Mouse (Mus musculus): ENCODE results near the gene Prpf4. TPM values are rescaled to one million over a fixed set of nuclear protein-coding genes. Genes with fewer than 3 reads are reported as not detected.
A peak's percentile ranks its signal among the peaks of the same experiment; 100 is the strongest.

Prpf4 gene
- polyA plus RNA-seq, 1 experiment from 2014 or later = 12.6 TPM

DNA sequence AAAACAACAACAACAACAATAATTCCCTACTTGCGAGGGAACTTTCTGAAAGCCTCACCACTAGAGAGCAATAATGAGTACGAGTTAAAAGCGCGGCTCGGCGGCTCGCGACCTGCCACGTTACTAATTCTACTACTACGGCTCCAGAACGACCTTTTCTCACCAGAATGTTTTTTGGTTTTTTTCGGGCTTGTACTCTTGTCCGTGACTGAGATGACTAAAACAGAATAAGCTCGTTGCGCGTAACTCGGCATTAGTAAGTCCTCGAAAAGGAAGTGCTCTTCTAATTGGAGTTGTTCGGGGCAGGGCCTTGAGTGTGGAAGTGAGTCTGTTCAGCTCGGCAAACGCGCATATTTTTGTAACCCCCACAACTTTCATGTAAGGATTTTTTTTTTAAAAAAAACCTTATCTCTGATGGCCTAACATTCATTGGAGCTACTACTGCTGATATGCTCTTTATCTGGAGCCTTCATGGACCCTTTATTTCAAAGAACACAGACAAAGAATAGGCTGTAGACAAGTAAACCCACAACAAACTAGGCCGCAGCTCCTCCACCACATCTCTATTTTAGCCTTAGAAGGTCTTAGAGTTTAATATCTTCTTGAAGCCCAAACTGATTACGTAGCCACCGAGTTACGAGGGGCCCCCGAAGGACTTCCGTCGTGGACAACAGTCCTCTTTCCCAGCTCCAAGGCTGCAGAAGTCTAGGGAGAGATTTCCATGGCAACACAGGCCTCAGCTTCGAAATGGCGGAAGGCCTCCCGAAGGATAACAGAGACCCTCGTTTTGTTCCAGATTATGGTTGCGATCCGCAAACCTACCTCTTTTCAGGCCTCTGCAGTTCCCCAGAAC is 641 bp upstream of the Prpf4 start:
- Histone ChIP-seq H3K27me3 (ENCODE audit: control insufficient read depth, insufficient read depth, low read length) (no peaks in the 10 kb centered on the region), H3K9ac (ENCODE audit: low read length) (peak overlapping the region; percentile 84), H3K4me2 (ENCODE audit: low read length) (peak overlapping the region; percentile 68), H3K27ac (replicated peaks in 1 of 2; ENCODE audit: control insufficient read depth in 1 of 2, insufficient read depth in 1 of 2, low read depth in 2 of 2, low read length in 2 of 2) (peak overlapping the region; percentile 73 to 92), H3K4me1 (ENCODE audit: control insufficient read depth in 2 of 2, insufficient read depth in 2 of 2, low read length in 2 of 2) (peaks cover 5 to 23% of the 10 kb centered on the region in 2 experiments), H3K9me3 (ENCODE audit: control insufficient read depth, low read length) (no peaks in the 10 kb centered on the region), H3K36me3 (ENCODE audit: control insufficient read depth, insufficient read depth, low read length) (peaks cover 42% of the 10 kb centered on the region), H3K4me3 (ENCODE audit: control insufficient read depth in 1 of 2, insufficient read depth in 1 of 2, low read depth in 1 of 2, low read length in 2 of 2) (peak overlapping the region; percentile 81 to 89)
- ATAC-seq (ENCODE audit: insufficient number of reproducible peaks, insufficient read depth, low FRiP score, low read depth) = peak; percentile 29
- under 1% methylated on average over 35 of the region's 35 CpGs for WGBS

DNA sequence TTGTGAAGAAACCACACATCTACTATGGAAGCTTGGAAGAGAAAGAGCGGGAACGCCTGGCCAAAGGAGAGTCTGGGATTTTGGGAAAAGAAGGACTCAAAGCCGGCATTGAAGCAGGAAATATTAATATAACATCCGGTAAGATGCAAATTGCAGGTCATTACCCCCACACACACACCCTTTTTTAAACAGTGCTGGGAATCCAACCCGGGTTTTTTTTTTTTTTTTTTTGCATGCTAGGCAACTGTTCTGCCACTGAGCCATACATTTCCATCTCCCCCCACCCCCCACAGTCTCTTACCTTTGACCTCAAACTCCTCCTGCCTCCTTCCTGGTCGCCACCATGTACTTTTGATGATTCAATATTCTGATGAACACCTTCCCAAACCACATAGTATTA is 1.0 kb downstream of the Prpf4 start:
- Histone ChIP-seq H3K9ac (ENCODE audit: low read length) (peak overlapping the region; percentile 91), H3K27me3 (ENCODE audit: control insufficient read depth, insufficient read depth, low read length) (no peaks in the 10 kb centered on the region), H3K4me1 (ENCODE audit: control insufficient read depth in 2 of 2, insufficient read depth in 2 of 2, low read length in 2 of 2) (peaks cover 5 to 23% of the 10 kb centered on the region in 2 experiments), H3K9me3 (ENCODE audit: control insufficient read depth, low read length) (no peaks in the 10 kb centered on the region), H3K36me3 (ENCODE audit: control insufficient read depth, insufficient read depth, low read length) (peaks cover 45% of the 10 kb centered on the region), H3K4me3 (ENCODE audit: control insufficient read depth in 1 of 2, insufficient read depth in 1 of 2, low read depth in 1 of 2, low read length in 2 of 2) (peak overlapping the region; percentile 81 to 95), H3K27ac (replicated peaks in 1 of 2; ENCODE audit: control insufficient read depth in 1 of 2, insufficient read depth in 1 of 2, low read depth in 2 of 2, low read length in 2 of 2) (peak overlapping the region; percentile 87 to 94; a peak in 2 of 4 replicates), H3K4me2 (ENCODE audit: low read length) (peak overlapping the region; percentile 89)
- no peak for ATAC-seq (ENCODE audit: insufficient number of reproducible peaks, insufficient read depth, low FRiP score, low read depth)
- 33% methylated on average over 6 of the region's 6 CpGs for WGBS

DNA sequence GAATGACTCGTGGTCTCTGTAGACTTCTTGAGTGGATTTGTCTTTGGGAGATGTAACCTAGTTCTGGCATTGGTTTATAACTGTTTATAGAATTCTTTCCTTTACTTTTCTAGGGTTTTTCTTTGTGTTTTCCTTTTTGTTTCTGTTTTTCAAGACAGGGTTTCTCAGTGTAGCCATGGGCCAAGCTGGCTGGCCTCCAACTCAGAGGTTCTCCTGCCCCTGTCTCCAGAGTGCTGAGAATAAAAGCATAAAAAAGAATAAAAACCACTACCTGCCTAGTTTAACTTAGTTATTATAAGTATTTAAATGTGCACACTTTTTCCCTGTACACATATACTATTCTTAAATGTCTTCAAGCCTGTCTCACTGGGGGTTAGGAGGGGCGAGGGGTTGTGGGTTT is 1.7 kb downstream of the Prpf4 start:
- no peaks in the 10 kb centered on the region for H3K27me3 ChIP-seq (ENCODE audit: control insufficient read depth, insufficient read depth, low read length)
- no peaks in the 10 kb centered on the region for H3K9me3 ChIP-seq (ENCODE audit: control insufficient read depth, low read length)
- ATAC-seq (ENCODE audit: insufficient number of reproducible peaks, insufficient read depth, low FRiP score, low read depth) = no peak
- WGBS = 83% methylated on average over 2 of the region's 2 CpGs
- peak overlapping the region; percentile 21; the same call in 1 of the 2 replicates for H3K9ac ChIP-seq (ENCODE audit: low read length)
- H3K4me1 ChIP-seq (ENCODE audit: control insufficient read depth in 2 of 2, insufficient read depth in 2 of 2, low read length in 2 of 2) = peaks cover 5 to 23% of the 10 kb centered on the region in 2 experiments
- H3K4me3 ChIP-seq (ENCODE audit: control insufficient read depth in 1 of 2, insufficient read depth in 1 of 2, low read depth in 1 of 2, low read length in 2 of 2) = peak overlapping the region in 1 of 2 experiments; percentile 81; a peak in 1 of 4 replicates
- H3K36me3 ChIP-seq (ENCODE audit: control insufficient read depth, insufficient read depth, low read length) = peaks cover 51% of the 10 kb centered on the region
- no peak overlapping the region for H3K27ac ChIP-seq (replicated peaks in 1 of 2; ENCODE audit: control insufficient read depth in 1 of 2, insufficient read depth in 1 of 2, low read depth in 2 of 2, low read length in 2 of 2)
- H3K4me2 ChIP-seq (ENCODE audit: low read length) = peak overlapping the region; percentile 89

DNA sequence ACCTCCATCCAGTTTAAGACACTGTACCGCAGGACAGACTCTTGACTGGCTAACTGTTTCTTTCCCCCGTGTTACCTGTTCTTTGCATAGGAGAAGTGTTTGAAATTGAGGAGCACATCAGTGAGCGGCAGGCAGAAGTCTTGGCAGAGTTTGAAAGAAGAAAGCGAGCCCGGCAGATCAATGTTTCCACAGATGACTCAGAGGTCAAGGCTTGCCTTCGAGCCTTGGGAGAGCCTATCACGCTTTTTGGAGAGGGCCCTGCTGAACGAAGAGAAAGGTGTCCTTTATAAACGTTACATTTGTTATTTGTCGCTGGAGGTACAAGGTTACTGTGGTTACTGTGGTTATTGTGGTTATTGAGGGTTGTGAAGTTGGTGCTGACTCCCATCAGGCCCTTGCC is 3.0 kb downstream of the Prpf4 start:
- Histone ChIP-seq H3K27me3 (ENCODE audit: control insufficient read depth, insufficient read depth, low read length) (no peaks in the 10 kb centered on the region), H3K9me3 (ENCODE audit: control insufficient read depth, low read length) (no peaks in the 10 kb centered on the region), H3K27ac (replicated peaks in 1 of 2; ENCODE audit: control insufficient read depth in 1 of 2, insufficient read depth in 1 of 2, low read depth in 2 of 2, low read length in 2 of 2) (no peak overlapping the region), H3K4me1 (ENCODE audit: control insufficient read depth in 2 of 2, insufficient read depth in 2 of 2, low read length in 2 of 2) (peaks cover 5 to 17% of the 10 kb centered on the region in 2 experiments), H3K4me3 (ENCODE audit: control insufficient read depth in 1 of 2, insufficient read depth in 1 of 2, low read depth in 1 of 2, low read length in 2 of 2) (no peak overlapping the region), H3K4me2 (ENCODE audit: low read length) (no peak overlapping the region), H3K9ac (ENCODE audit: low read length) (no peak overlapping the region), H3K36me3 (ENCODE audit: control insufficient read depth, insufficient read depth, low read length) (peaks cover 63% of the 10 kb centered on the region)
- no peak for ATAC-seq (ENCODE audit: insufficient number of reproducible peaks, insufficient read depth, low FRiP score, low read depth)
- 92% methylated on average over 10 of the region's 10 CpGs for WGBS

DNA sequence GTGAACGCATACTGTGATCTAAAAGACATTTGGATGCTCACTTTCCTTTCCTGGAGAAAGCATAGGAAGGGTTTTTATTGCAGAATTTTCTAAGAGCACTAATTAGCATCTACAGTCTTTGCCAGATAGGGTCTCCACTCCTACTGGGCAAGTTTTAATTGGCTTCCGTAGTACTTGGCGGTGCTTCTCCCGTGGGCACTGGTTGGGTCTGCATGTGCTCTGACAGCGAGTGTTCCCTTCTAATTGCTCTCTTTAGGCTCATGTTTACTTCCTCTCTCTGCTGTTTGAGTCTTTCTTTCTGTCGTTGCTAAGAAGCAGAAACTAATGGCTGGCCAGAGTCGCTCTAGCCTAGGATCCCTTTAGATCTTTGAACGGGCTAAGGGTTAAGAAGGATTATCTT is 9.9 kb downstream of the Prpf4 start:
- no peak for ATAC-seq (ENCODE audit: insufficient number of reproducible peaks, insufficient read depth, low FRiP score, low read depth)
- H3K4me2 ChIP-seq (ENCODE audit: low read length) = no peak overlapping the region
- no peak overlapping the region for H3K27ac ChIP-seq (replicated peaks in 1 of 2; ENCODE audit: control insufficient read depth in 1 of 2, insufficient read depth in 1 of 2, low read depth in 2 of 2, low read length in 2 of 2)
- H3K4me1 ChIP-seq (ENCODE audit: control insufficient read depth in 2 of 2, insufficient read depth in 2 of 2, low read length in 2 of 2) = no peaks in the 10 kb centered on the region
- no peak overlapping the region for H3K4me3 ChIP-seq (ENCODE audit: control insufficient read depth in 1 of 2, insufficient read depth in 1 of 2, low read depth in 1 of 2, low read length in 2 of 2)
- no peak overlapping the region for H3K9ac ChIP-seq (ENCODE audit: low read length)
- WGBS = 94% methylated on average over 8 of the region's 8 CpGs
- no peaks in the 10 kb centered on the region for H3K27me3 ChIP-seq (ENCODE audit: control insufficient read depth, insufficient read depth, low read length)
- H3K36me3 ChIP-seq (ENCODE audit: control insufficient read depth, insufficient read depth, low read length) = peaks cover 100% of the 10 kb centered on the region
- H3K9me3 ChIP-seq (ENCODE audit: control insufficient read depth, low read length) = no peaks in the 10 kb centered on the region

DNA sequence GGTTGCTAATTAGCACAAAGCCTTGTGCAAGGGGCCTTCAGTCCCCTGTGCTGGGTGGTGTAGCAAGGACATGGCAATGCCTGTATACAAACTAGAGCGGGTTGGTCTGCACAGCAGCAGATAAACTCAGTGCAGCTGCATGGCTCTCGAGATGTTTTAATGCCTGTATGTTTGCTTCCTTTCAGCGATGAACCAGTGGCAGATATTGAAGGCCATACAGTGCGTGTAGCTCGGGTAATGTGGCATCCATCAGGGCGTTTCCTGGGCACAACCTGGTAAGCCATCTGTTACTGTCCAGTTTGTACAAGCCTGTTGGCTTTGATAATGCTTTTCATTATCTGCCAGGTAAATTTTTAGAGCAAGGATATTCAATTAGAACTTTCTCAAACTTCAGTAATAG is 10.5 kb downstream of the Prpf4 start:
- peaks cover 100% of the 10 kb centered on the region for H3K36me3 ChIP-seq (ENCODE audit: control insufficient read depth, insufficient read depth, low read length)
- WGBS = 96% methylated on average over 6 of the region's 6 CpGs
- H3K4me1 ChIP-seq (ENCODE audit: control insufficient read depth in 2 of 2, insufficient read depth in 2 of 2, low read length in 2 of 2) = no peaks in the 10 kb centered on the region
- no peak overlapping the region for H3K9ac ChIP-seq (ENCODE audit: low read length)
- no peaks in the 10 kb centered on the region for H3K27me3 ChIP-seq (ENCODE audit: control insufficient read depth, insufficient read depth, low read length)
- H3K4me2 ChIP-seq (ENCODE audit: low read length) = no peak overlapping the region
- no peak overlapping the region for H3K4me3 ChIP-seq (ENCODE audit: control insufficient read depth in 1 of 2, insufficient read depth in 1 of 2, low read depth in 1 of 2, low read length in 2 of 2)
- H3K9me3 ChIP-seq (ENCODE audit: control insufficient read depth, low read length) = no peaks in the 10 kb centered on the region
- ATAC-seq (ENCODE audit: insufficient number of reproducible peaks, insufficient read depth, low FRiP score, low read depth) = no peak
- no peak overlapping the region for H3K27ac ChIP-seq (replicated peaks in 1 of 2; ENCODE audit: control insufficient read depth in 1 of 2, insufficient read depth in 1 of 2, low read depth in 2 of 2, low read length in 2 of 2)

DNA sequence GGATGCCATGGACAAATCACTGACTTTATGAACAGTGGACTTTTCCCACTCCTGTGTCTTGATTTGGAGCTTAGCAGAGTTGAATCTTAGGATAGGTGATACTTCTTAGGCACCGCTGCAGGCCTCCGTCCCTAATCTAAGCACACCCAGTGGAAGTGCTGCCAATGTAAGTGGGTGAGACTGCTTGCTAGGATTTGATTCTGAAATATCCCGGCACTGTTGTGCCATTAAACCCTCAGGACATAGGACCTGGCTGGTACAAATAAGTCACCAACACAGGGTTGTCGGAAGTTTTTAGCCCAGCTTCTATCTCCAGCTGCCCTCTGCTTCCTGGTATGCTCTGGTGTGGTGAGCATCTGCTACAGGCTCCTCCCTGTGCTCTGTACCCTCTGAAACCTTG is 17.3 kb downstream of the Prpf4 start:
- no peak for ATAC-seq (ENCODE audit: insufficient number of reproducible peaks, insufficient read depth, low FRiP score, low read depth)
- Histone ChIP-seq H3K4me1 (ENCODE audit: control insufficient read depth in 2 of 2, insufficient read depth in 2 of 2, low read length in 2 of 2) (peaks cover 0 to 3% of the 10 kb centered on the region in 2 experiments; a peak in 1 of 4 replicates), H3K9ac (ENCODE audit: low read length) (no peak overlapping the region), H3K9me3 (ENCODE audit: control insufficient read depth, low read length) (no peaks in the 10 kb centered on the region), H3K36me3 (ENCODE audit: control insufficient read depth, insufficient read depth, low read length) (peaks cover 48% of the 10 kb centered on the region), H3K4me3 (ENCODE audit: control insufficient read depth in 1 of 2, insufficient read depth in 1 of 2, low read depth in 1 of 2, low read length in 2 of 2) (no peak overlapping the region), H3K4me2 (ENCODE audit: low read length) (no peak overlapping the region), H3K27me3 (ENCODE audit: control insufficient read depth, insufficient read depth, low read length) (no peaks in the 10 kb centered on the region), H3K27ac (replicated peaks in 1 of 2; ENCODE audit: control insufficient read depth in 1 of 2, insufficient read depth in 1 of 2, low read depth in 2 of 2, low read length in 2 of 2) (no peak overlapping the region)
- 80% methylated on average over 4 of the region's 4 CpGs for WGBS
